Mouse (Mus musculus): ENCODE results near the gene Izumo1. TPM values are rescaled to one million over a fixed set of nuclear protein-coding genes. Genes with fewer than 3 reads are reported as not detected.
A peak's percentile ranks its signal among the peaks of the same experiment; 100 is the strongest.
"Not testable (repeated sequence)": the region's sequence is repeated elsewhere in the genome, so short reads cannot be mapped to it uniquely, and the experiment has no call there.

Gene Izumo1
- polyA plus RNA-seq, 1 experiment from 2014 or later: 0.19 TPM

GRCm38 (mm10) chr7:45654424-45655047 is 32.9 kb downstream of the Izumo1 start:
- 23% methylated on average over 17 of the region's 17 CpGs for WGBS
- no peak overlapping the region for H3K9ac ChIP-seq (replicated peaks; ENCODE audit: low read depth)
- peak; percentile 43 for ATAC-seq

GRCm38 (mm10) chr7:45660746-45661478 is 39.3 kb downstream of the Izumo1 start:
- H3K27me3 ChIP-seq (replicated peaks; ENCODE audit: insufficient read depth, low read length): no peaks in the 10 kb centered on the region
- H3K9me3 ChIP-seq (ENCODE audit: low read length): no peaks in the 10 kb centered on the region
- WGBS: 69% methylated on average over 11 of the region's 11 CpGs
- no peak for DNase-seq (ENCODE audit: low spot score)
- H3K4me2 ChIP-seq (replicated peaks; ENCODE audit: low read depth, low read length): no peak overlapping the region
- H3K9ac ChIP-seq (replicated peaks; ENCODE audit: low read depth): no peak overlapping the region
- TF ChIP-seq EP300 (IDR thresholded peaks at IDR 0.05) (no peak), CTCF (IDR thresholded peaks at IDR 0.05) (no peak)
- ATAC-seq: no peak
- peaks cover 3% of the 10 kb centered on the region; the same call in 1 of the 2 replicates for H3K4me1 ChIP-seq (ENCODE audit: insufficient read depth, low read depth, low read length)
- no peak overlapping the region for H3K27ac ChIP-seq (ENCODE audit: low read length)
- no peak overlapping the region for H3K4me3 ChIP-seq (ENCODE audit: low read depth, low read length)
- H3K36me3 ChIP-seq (ENCODE audit: insufficient read depth, low read length): no peaks in the 10 kb centered on the region

More at GRCm38 (mm10) chr7:45654424-45655047, 32.9 kb downstream of the Izumo1 start:
- TF ChIP-seq EP300 (IDR thresholded peaks at IDR 0.05): no peak
- TF ChIP-seq CTCF (IDR thresholded peaks at IDR 0.05): no peak
- Histone ChIP-seq H3K27ac (ENCODE audit: low read length) (0 out of 2 replicates have a peak overlapping the region, but pooled peaks have one; percentile 0), H3K4me2 (replicated peaks; ENCODE audit: low read depth, low read length) (peak overlapping the region; percentile 42), H3K9me3 (ENCODE audit: low read length) (no peaks in the 10 kb centered on the region), H3K4me1 (ENCODE audit: insufficient read depth, low read depth, low read length) (no peaks in the 10 kb centered on the region), H3K27me3 (replicated peaks; ENCODE audit: insufficient read depth, low read length) (no peaks in the 10 kb centered on the region), H3K4me3 (ENCODE audit: low read depth, low read length) (no peak overlapping the region), H3K36me3 (ENCODE audit: insufficient read depth, low read length) (no peaks in the 10 kb centered on the region)
- peak; percentile 56 for DNase-seq (ENCODE audit: low spot score)

- not testable (repeated sequence) for H3K4me3 ChIP-seq (ENCODE audit: low read depth, low read length); H3K27me3 ChIP-seq (replicated peaks; ENCODE audit: insufficient read depth, low read length); H3K4me2 ChIP-seq (replicated peaks; ENCODE audit: low read depth, low read length); H3K27ac ChIP-seq (ENCODE audit: low read length); ATAC-seq; H3K36me3 ChIP-seq (ENCODE audit: insufficient read depth, low read length); H3K4me1 ChIP-seq (ENCODE audit: insufficient read depth, low read depth, low read length); H3K9ac ChIP-seq (replicated peaks; ENCODE audit: low read depth); DNase-seq (ENCODE audit: low spot score); H3K9me3 ChIP-seq (ENCODE audit: low read length)
- WGBS: 93% methylated on average over 5 of the region's 6 CpGs
Observed at GRCm38 (mm10) chr7:45661702-45662101, 40.1 kb downstream of the Izumo1 start.

GRCm38 (mm10) chr7:45665303-45666138 is 43.9 kb downstream of the Izumo1 start:
- ATAC-seq: no peak
- Histone ChIP-seq H3K9ac (replicated peaks; ENCODE audit: low read depth) (no peak overlapping the region), H3K4me2 (replicated peaks; ENCODE audit: low read depth, low read length) (no peak overlapping the region), H3K9me3 (ENCODE audit: low read length) (no peaks in the 10 kb centered on the region), H3K4me3 (ENCODE audit: low read depth, low read length) (no peak overlapping the region), H3K27me3 (replicated peaks; ENCODE audit: insufficient read depth, low read length) (no peaks in the 10 kb centered on the region), H3K36me3 (ENCODE audit: insufficient read depth, low read length) (no peaks in the 10 kb centered on the region), H3K4me1 (ENCODE audit: insufficient read depth, low read depth, low read length) (peaks cover 3% of the 10 kb centered on the region; the same call in 1 of the 2 replicates), H3K27ac (ENCODE audit: low read length) (no peak overlapping the region)
- TF ChIP-seq CTCF (IDR thresholded peaks at IDR 0.05): no peak
- 36% methylated on average over 13 of the region's 13 CpGs for WGBS
- DNase-seq (ENCODE audit: low spot score): peak; percentile 24

- peaks cover 3% of the 10 kb centered on the region; the same call in 1 of the 2 replicates for H3K4me1 ChIP-seq (ENCODE audit: insufficient read depth, low read depth, low read length)
Observed at GRCm38 (mm10) chr7:45666161-45666560, 44.5 kb downstream of the Izumo1 start, which contains the start of gene Fut2. TSS of gene Fut2 (minus strand) at chr7:45666394.

GRCm38 (mm10) chr7:45667761-45668160 is 46.1 kb downstream of the Izumo1 start:
- Histone ChIP-seq H3K27ac (ENCODE audit: low read length) (no peak overlapping the region), H3K36me3 (ENCODE audit: insufficient read depth, low read length) (no peaks in the 10 kb centered on the region), H3K27me3 (replicated peaks; ENCODE audit: insufficient read depth, low read length) (no peaks in the 10 kb centered on the region), H3K9me3 (ENCODE audit: low read length) (no peaks in the 10 kb centered on the region), H3K9ac (replicated peaks; ENCODE audit: low read depth) (no peak overlapping the region), H3K4me3 (ENCODE audit: low read depth, low read length) (no peak overlapping the region), H3K4me2 (replicated peaks; ENCODE audit: low read depth, low read length) (no peak overlapping the region), H3K4me1 (ENCODE audit: insufficient read depth, low read depth, low read length) (peaks cover 3% of the 10 kb centered on the region; the same call in 1 of the 2 replicates)
- DNase-seq (ENCODE audit: low spot score) (no peak), ATAC-seq (no peak)
- TF ChIP-seq CTCF (IDR thresholded peaks at IDR 0.05) (no peak), EP300 (IDR thresholded peaks at IDR 0.05) (no peak)
- 68% methylated on average over 14 of the region's 14 CpGs for WGBS

More at GRCm38 (mm10) chr7:45666161-45666560, 44.5 kb downstream of the Izumo1 start, which contains the start of gene Fut2:
- no peak within 1 kb of the TSS for H3K9ac ChIP-seq (replicated peaks; ENCODE audit: low read depth)
- WGBS: 75% methylated on average over 7 of the region's 7 CpGs
- H3K4me2 ChIP-seq (replicated peaks; ENCODE audit: low read depth, low read length): no peak within 1 kb of the TSS
- no peaks in the 10 kb centered on the region for H3K9me3 ChIP-seq (ENCODE audit: low read length)
- H3K27ac ChIP-seq (ENCODE audit: low read length): no peak within 1 kb of the TSS
- H3K27me3 ChIP-seq (replicated peaks; ENCODE audit: insufficient read depth, low read length): no peaks in the 10 kb centered on the region
- no peaks in the 10 kb centered on the region for H3K36me3 ChIP-seq (ENCODE audit: insufficient read depth, low read length)
- DNase-seq (ENCODE audit: low spot score): no peak
- no peak for ATAC-seq
- TF ChIP-seq EP300 (IDR thresholded peaks at IDR 0.05) (no peak), CTCF (IDR thresholded peaks at IDR 0.05) (no peak)
- H3K4me3 ChIP-seq (ENCODE audit: low read depth, low read length): no peak within 1 kb of the TSS

All from lung, postnatal 0 days (tissue).